Comparison of ENCODE assay signal across 22 mouse cellular contexts in the genomic region with DNA sequence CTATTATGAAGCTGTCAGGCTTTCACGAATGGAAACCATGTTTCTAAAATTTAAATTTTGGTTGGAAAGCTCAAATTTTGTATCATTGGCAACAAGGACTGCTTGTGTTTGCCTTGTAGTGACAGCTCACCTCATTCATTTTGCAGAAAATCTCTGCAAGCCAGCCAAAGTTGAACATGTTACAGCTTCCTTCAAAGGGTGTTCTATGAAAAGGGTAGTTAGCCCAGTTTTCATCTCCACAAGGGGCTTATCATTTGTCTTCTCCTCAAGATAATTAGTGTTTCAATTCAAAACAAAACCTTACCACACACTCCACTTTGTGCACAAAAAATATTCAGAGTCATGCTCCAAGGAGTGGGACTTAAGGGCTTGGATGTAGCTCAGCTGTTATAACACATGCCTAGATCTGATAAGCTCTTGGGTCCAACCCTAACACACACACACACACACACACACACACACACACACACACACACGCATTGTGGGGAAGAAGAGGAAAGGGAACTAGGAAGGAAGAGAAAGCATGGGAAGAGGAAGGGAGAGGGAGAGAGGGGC.
A peak's percentile ranks its signal among the peaks of the same experiment; 100 is the strongest.
DNase-seq lines count a peak whose midpoint lies in the region; ATAC-seq and TF ChIP-seq lines count a peak whose summit lies in the region.
"Had no signal": no experiment of that assay in that cellular context is flagged by ENCODE, and none has a peak within 500 bp of the region (broad histone marks: within the 10 kb centered on the region; RNA-seq: fewer than 3 reads in every experiment).

No protein-coding gene starts in this region.

- no peaks in the 10 kb centered on the region for H3K27me3 ChIP-seq in forebrain, embryonic 13.5 days
- H3K27me3 ChIP-seq in forebrain, embryonic 12.5 days: no peaks in the 10 kb centered on the region
- no peaks in the 10 kb centered on the region for H3K27me3 ChIP-seq in lung, embryonic 14.5 days (ENCODE audit: insufficient read depth, low read length)
- no peaks in the 10 kb centered on the region for H3K27me3 ChIP-seq in lung, postnatal 0 days (replicated peaks; ENCODE audit: insufficient read depth, low read length)
- no peaks in the 10 kb centered on the region for H3K27me3 ChIP-seq in kidney, embryonic 15.5 days
- H3K27me3 ChIP-seq: embryonic facial prominence, embryonic 15.5 days; heart, embryonic 12.5 days; intestine, embryonic 15.5 days had no signal

- peak; percentile 84 for DNase-seq in lung, embryonic 14.5 days
- DNase-seq in lung, adult 18-20 months: no peak
- DNase-seq in lung, postnatal 0 days (ENCODE audit: low spot score): peak; percentile 21
- no peak for DNase-seq in cerebellum, adult 8-10 months
- DNase-seq: adrenal gland, adult 8-10 months; B cell, adult 2 months; cerebellum, adult 2 months; cerebellum, postnatal 14 days; embryo, embryonic 11 days; gastrocnemius, postnatal 10 days had no signal

- no peak overlapping the region for H3K4me3 ChIP-seq in forebrain, embryonic 13.5 days
- no peak overlapping the region for H3K4me3 ChIP-seq in forebrain, embryonic 12.5 days (replicated peaks)
- no peak overlapping the region for H3K4me3 ChIP-seq in lung, embryonic 14.5 days (ENCODE audit: low read depth, low read length)
- H3K4me3 ChIP-seq in lung, postnatal 0 days (ENCODE audit: low read depth, low read length): no peak overlapping the region
- no peak overlapping the region for H3K4me3 ChIP-seq in kidney, embryonic 15.5 days (replicated peaks)
- H3K4me3 ChIP-seq: embryonic facial prominence, embryonic 15.5 days; erythroblast, embryonic 14.5 days; heart, embryonic 12.5 days; hindbrain, embryonic 10.5 days; intestine, embryonic 15.5 days had no signal

- ATAC-seq in forebrain, embryonic 13.5 days: peak; percentile 33; the same call in 1 of the 2 replicates
- no peak for ATAC-seq in forebrain, embryonic 12.5 days (ENCODE audit: low FRiP score)
- peak; percentile 97 for ATAC-seq in lung, embryonic 14.5 days (ENCODE audit: insufficient read depth)
- ATAC-seq in lung, postnatal 0 days: peak; percentile 17; the same call in 1 of the 2 replicates
- ATAC-seq in kidney, embryonic 15.5 days (replicated peaks; ENCODE audit: low FRiP score): no peak
- ATAC-seq: CD4-positive, CD25-positive, alpha-beta regulatory T cell, adult 4 months; forebrain, embryonic 14.5 days; intestine, embryonic 15.5 days had no signal

- no peak for TF ChIP-seq CTCF in lung, embryonic 14.5 days (IDR thresholded peaks at IDR 0.05; ENCODE audit: low read depth)
- no peak for TF ChIP-seq CTCF in lung, postnatal 0 days (IDR thresholded peaks at IDR 0.05)

- H3K9ac ChIP-seq in forebrain, embryonic 13.5 days: no peak overlapping the region
- H3K9ac ChIP-seq in forebrain, embryonic 12.5 days: no peak overlapping the region
- no peak overlapping the region for H3K9ac ChIP-seq in lung, embryonic 14.5 days
- H3K9ac ChIP-seq in lung, postnatal 0 days (replicated peaks; ENCODE audit: low read depth): no peak overlapping the region
- no peak overlapping the region for H3K9ac ChIP-seq in kidney, embryonic 15.5 days
- H3K9ac ChIP-seq: embryonic facial prominence, embryonic 15.5 days; heart, embryonic 12.5 days; hindbrain, embryonic 14.5 days; intestine, embryonic 15.5 days had no signal

- H3K4me1 ChIP-seq in forebrain, embryonic 13.5 days: no peaks in the 10 kb centered on the region
- H3K4me1 ChIP-seq in forebrain, embryonic 12.5 days: no peaks in the 10 kb centered on the region
- H3K4me1 ChIP-seq in lung, embryonic 14.5 days (ENCODE audit: insufficient read depth): no peaks in the 10 kb centered on the region
- no peaks in the 10 kb centered on the region for H3K4me1 ChIP-seq in lung, postnatal 0 days (ENCODE audit: insufficient read depth, low read depth, low read length)
- no peaks in the 10 kb centered on the region for H3K4me1 ChIP-seq in kidney, embryonic 15.5 days
- H3K4me1 ChIP-seq: embryonic facial prominence, embryonic 15.5 days; heart, embryonic 12.5 days; hindbrain, embryonic 10.5 days; intestine, embryonic 15.5 days had no signal

- H3K27ac ChIP-seq in forebrain, embryonic 13.5 days: no peak overlapping the region
- no peak overlapping the region for H3K27ac ChIP-seq in forebrain, embryonic 12.5 days
- H3K27ac ChIP-seq in lung, embryonic 14.5 days (ENCODE audit: low read depth): no peak overlapping the region
- no peak overlapping the region for H3K27ac ChIP-seq in lung, postnatal 0 days (ENCODE audit: low read length)
- H3K27ac ChIP-seq in kidney, embryonic 15.5 days: no peak overlapping the region
- H3K27ac ChIP-seq: embryonic facial prominence, embryonic 15.5 days; hindbrain, embryonic 10.5 days; hindbrain, embryonic 14.5 days; intestine, embryonic 15.5 days had no signal

- WGBS in forebrain, embryonic 13.5 days: 73% methylated on average over 2 of the region's 2 CpGs
- 89% methylated on average over 1 of the region's 2 CpGs for WGBS in forebrain, embryonic 12.5 days
- 46% methylated on average over 2 of the region's 2 CpGs for WGBS in lung, embryonic 14.5 days
- WGBS in lung, postnatal 0 days: 37% methylated on average over 2 of the region's 2 CpGs
- 65% methylated on average over 2 of the region's 2 CpGs for WGBS in kidney, embryonic 15.5 days

- no peaks in the 10 kb centered on the region for H3K9me3 ChIP-seq in forebrain, embryonic 13.5 days (replicated peaks)
- H3K9me3 ChIP-seq in forebrain, embryonic 12.5 days: no peaks in the 10 kb centered on the region
- no peaks in the 10 kb centered on the region for H3K9me3 ChIP-seq in lung, embryonic 14.5 days (ENCODE audit: low read depth, low read length)
- no peaks in the 10 kb centered on the region for H3K9me3 ChIP-seq in lung, postnatal 0 days (ENCODE audit: low read length)
- no peaks in the 10 kb centered on the region for H3K9me3 ChIP-seq in kidney, embryonic 15.5 days (replicated peaks)
- H3K9me3 ChIP-seq: embryonic facial prominence, embryonic 15.5 days; G1E; heart, embryonic 12.5 days; hindbrain, embryonic 10.5 days; intestine, embryonic 15.5 days had no signal

- H3K4me2 ChIP-seq in forebrain, embryonic 13.5 days: no peak overlapping the region
- no peak overlapping the region for H3K4me2 ChIP-seq in forebrain, embryonic 12.5 days
- no peak overlapping the region for H3K4me2 ChIP-seq in lung, embryonic 14.5 days
- H3K4me2 ChIP-seq in lung, postnatal 0 days (replicated peaks; ENCODE audit: low read depth, low read length): no peak overlapping the region
- no peak overlapping the region for H3K4me2 ChIP-seq in kidney, embryonic 15.5 days
- H3K4me2 ChIP-seq: embryonic facial prominence, embryonic 15.5 days; heart, embryonic 12.5 days; hindbrain, embryonic 14.5 days; intestine, embryonic 15.5 days had no signal

- H3K36me3 ChIP-seq in forebrain, embryonic 13.5 days (ENCODE audit: poor library complexity, severe bottlenecking): no peaks in the 10 kb centered on the region
- H3K36me3 ChIP-seq in forebrain, embryonic 12.5 days (replicated peaks): no peaks in the 10 kb centered on the region
- no peaks in the 10 kb centered on the region for H3K36me3 ChIP-seq in lung, embryonic 14.5 days (ENCODE audit: insufficient read depth)
- no peaks in the 10 kb centered on the region for H3K36me3 ChIP-seq in lung, postnatal 0 days (ENCODE audit: insufficient read depth, low read length)
- H3K36me3 ChIP-seq in kidney, embryonic 15.5 days: no peaks in the 10 kb centered on the region
- H3K36me3 ChIP-seq: embryonic facial prominence, embryonic 15.5 days; G1E; heart, embryonic 12.5 days; hindbrain, embryonic 10.5 days; intestine, embryonic 15.5 days had no signal

- TF ChIP-seq EP300 in lung, postnatal 0 days (IDR thresholded peaks at IDR 0.05): no peak

Comparison
In these comparisons a context has a peak if more than half of its experiments do, and no peak if none do; other contexts are left out.
1. ATAC-seq: peak in forebrain, embryonic 13.5 days (single experiment), lung, embryonic 14.5 days (single experiment) and lung, postnatal 0 days (single experiment); none in forebrain, embryonic 12.5 days (single experiment) and kidney, embryonic 15.5 days (single experiment).
2. DNase-seq: peak in lung, embryonic 14.5 days (single experiment) and lung, postnatal 0 days (single experiment); none in lung, adult 18-20 months (0 of 2) and cerebellum, adult 8-10 months (single experiment).